Mouse (Mus musculus) ES-E14 (cell line): ENCODE measurements around the gene Cenpu.

Source experiments
- CHD2 ChIP-seq: IDR thresholded peaks from 2 replicates; pipeline ENCODE4 v1.6.1; 2014; ENCODE audit warnings: mild to moderate bottlenecking, low read depth, low read length, inconsistent platforms
- HCFC1 ChIP-seq: IDR thresholded peaks from 2 replicates; pipeline ENCODE4 v1.6.1; 2012; ENCODE audit warnings: low read length, inconsistent platforms, borderline replicate concordance; ENCODE audit not compliant: insufficient read depth
- MAFK ChIP-seq: IDR thresholded peaks from 2 replicates; pipeline ENCODE4 v1.6.1; 2014; ENCODE audit warnings: mild to moderate bottlenecking, low read depth, low read length, inconsistent platforms; ENCODE audit not compliant: insufficient read depth
- ZC3H11A ChIP-seq: IDR thresholded peaks from 2 replicates; pipeline ENCODE4 v1.6.1; 2012; ENCODE audit warnings: low read depth, mild to moderate bottlenecking, inconsistent platforms, low read length, borderline replicate concordance
- ZNF384 ChIP-seq: IDR thresholded peaks from 2 replicates; pipeline ENCODE4 v1.6.1; 2012; ENCODE audit warnings: low read depth, low read length, inconsistent platforms

GRCm38 (mm10) chr8:46545854-46546253, 6.0 kb upstream of the Cenpu start:
- no peak for TF ChIP-seq ZNF384
- TF ChIP-seq ZC3H11A: no peak
- TF ChIP-seq MAFK: no peak
- no peak for TF ChIP-seq HCFC1
- no peak for TF ChIP-seq CHD2
